Mouse (Mus musculus) hindbrain, embryonic 14.5 days (tissue): ENCODE measurements around the gene Slc26a10. TPM values are rescaled to one million over a fixed set of nuclear protein-coding genes. Genes with fewer than 3 reads are reported as not detected.

Experiments used
- ATAC-seq: fragments of 200-750 bp; cut with Nextera tagmentation; 2 replicates; pipeline ENCODE4 v1.8.0; 2017; ENCODE audit warnings: moderate number of reproducible peaks, mild to moderate bottlenecking, moderate TSS enrichment, moderate library complexity; ENCODE audit not compliant: low FRiP score
- DNase-seq: peaks from one replicate; pipeline ENCODE4 v3.0.0-alpha.2; 2015; ENCODE audit warnings: low spot score
- H3K27ac ChIP-seq: fragments of 300-500 bp; sonication (generic); 2 replicates; pipeline ENCODE4 v1.5.1; 2014; ENCODE audit warnings: mild to moderate bottlenecking, moderate library complexity
- H3K27me3 ChIP-seq: fragments of 300-500 bp; sonication (generic); 2 replicates; pipeline ENCODE4 v1.6.1; 2014; ENCODE audit warnings: mild to moderate bottlenecking, low read length, mixed read lengths; ENCODE audit not compliant: control insufficient read depth, insufficient read depth
- H3K36me3 ChIP-seq: fragments of 300-500 bp; sonication (generic); replicated peaks from 2 replicates; pipeline ENCODE4 v1.6.1; 2014; ENCODE audit not compliant: control insufficient read depth, insufficient read depth
- H3K4me1 ChIP-seq: fragments of 300-500 bp; sonication (generic); replicated peaks from 2 replicates; pipeline ENCODE4 v1.6.1; 2014; ENCODE audit warnings: antibody characterized with exemption, low read length, mixed read lengths; ENCODE audit not compliant: control insufficient read depth, insufficient read depth
- H3K4me2 ChIP-seq: fragments of 300-500 bp; sonication (generic); replicated peaks from 2 replicates; pipeline ENCODE4 v1.6.1; 2014; ENCODE audit warnings: mild to moderate bottlenecking, moderate library complexity
- H3K4me3 ChIP-seq: fragments of 300-500 bp; sonication (generic); replicated peaks from 2 replicates; pipeline ENCODE4 v1.5.1; 2014; ENCODE audit warnings: mild to moderate bottlenecking, low read length
- H3K9ac ChIP-seq: fragments of 300-500 bp; sonication (generic); 2 replicates; pipeline ENCODE4 v1.6.1; 2014
- H3K9me3 ChIP-seq: fragments of 300-500 bp; sonication (generic); 2 replicates; pipeline ENCODE4 v1.6.1; 2016; ENCODE audit warnings: low read length; ENCODE audit not compliant: control insufficient read depth
- WGBS: fragments of 180-500 bp; shearing (Covaris S2); extraction: QIAGEN DNeasy Blood & Tissue Kit; methylation state at CpG from one replicate; pipeline ENCODE4 v1.1.7; 2014; 5-methylcytosine and 5-hydroxymethylcytosine counted together
- polyA plus RNA-seq: library from polyadenylated mRNA; unstranded; fragments of >200 nt; fragmentation: Nextera tagmentation; extraction: Ambion mirVana; gene quantifications from 2 replicates; pipeline ENCODE4 v1.2.1, GENCODE M21; 2014

Gene Slc26a10
- polyA plus RNA-seq, 1 experiment from 2014 or later, result 0.94 TPM

- Histone ChIP-seq H3K9me3 (no peaks in the 10 kb centered on the region), H3K4me1 (peaks cover 23% of the 10 kb centered on the region), H3K27ac (no peak overlapping the region), H3K4me2 (peak overlapping the region; percentile 45), H3K9ac (0 out of 2 replicates have a peak overlapping the region, but pooled peaks have one; percentile 8), H3K36me3 (peaks cover 45% of the 10 kb centered on the region), H3K27me3 (peaks cover 55% of the 10 kb centered on the region), H3K4me3 (no peak overlapping the region; the same call in 1 of the 2 replicates)
- ATAC-seq, result no peak
- WGBS, result 5% methylated on average over 22 of the region's 22 CpGs
- DNase-seq, result peak; percentile 45
Observed at GRCm38 (mm10) chr10:127170002-127170401, 10.4 kb downstream of the Slc26a10 start.

GRCm38 (mm10) chr10:127167614-127168192, 12.7 kb downstream of the Slc26a10 start:
- peaks cover 52% of the 10 kb centered on the region for H3K27me3 ChIP-seq
- H3K27ac ChIP-seq, result no peak overlapping the region
- 0 out of 2 replicates have a peak overlapping the region, but pooled peaks have one; percentile 94 for H3K4me3 ChIP-seq
- H3K36me3 ChIP-seq, result peaks cover 40% of the 10 kb centered on the region
- 55% methylated on average over 10 of the region's 10 CpGs for WGBS
- peak overlapping the region; percentile 95 for H3K4me2 ChIP-seq
- H3K9ac ChIP-seq, result peak overlapping the region; percentile 25
- no peaks in the 10 kb centered on the region for H3K9me3 ChIP-seq
- DNase-seq (no peak), ATAC-seq (no peak)
- peaks cover 23% of the 10 kb centered on the region for H3K4me1 ChIP-seq

DNA sequence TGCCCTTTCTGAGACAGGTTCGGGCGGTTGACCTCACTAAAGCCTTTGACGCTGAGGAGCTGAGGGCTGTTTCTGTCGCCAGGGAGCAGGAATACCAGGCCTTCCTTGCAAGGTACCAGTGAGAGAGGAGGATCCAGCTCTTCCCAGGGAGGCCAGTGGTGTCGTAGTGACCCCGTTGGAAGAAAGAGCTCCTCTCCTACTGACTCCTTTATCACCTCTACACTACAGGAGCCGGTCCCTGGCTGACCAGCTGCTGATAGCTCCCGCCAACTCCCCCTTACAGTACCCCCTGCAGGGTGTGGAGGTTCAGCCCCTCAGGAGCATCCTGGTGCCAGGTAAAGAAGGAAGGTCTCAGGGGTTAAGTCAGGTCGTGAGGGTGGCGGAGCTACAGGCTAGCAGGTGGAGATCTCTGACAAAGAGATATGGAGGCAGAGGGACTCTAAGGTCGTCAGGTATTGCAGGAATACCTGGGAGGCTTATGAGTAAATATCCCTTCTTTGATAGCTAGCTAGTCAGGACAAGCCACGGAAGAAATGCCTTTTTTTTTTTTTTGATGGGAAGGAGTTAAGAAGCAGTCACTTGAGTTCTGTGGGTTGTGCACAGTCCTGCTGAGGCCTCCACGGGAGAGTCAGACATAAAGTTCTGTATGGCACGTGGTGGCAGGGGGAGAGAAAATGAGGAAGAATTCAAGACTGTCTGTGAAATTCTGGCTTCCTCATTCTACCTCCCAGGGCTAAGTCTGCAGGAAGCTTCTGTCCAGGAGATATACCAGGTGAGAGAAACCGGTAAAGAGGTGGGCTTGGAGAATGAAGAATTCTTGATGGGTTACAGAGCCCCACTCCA, 13.5 kb downstream of the Slc26a10 start:
- WGBS, result 22% methylated on average over 15 of the region's 15 CpGs
- H3K9me3 ChIP-seq, result no peaks in the 10 kb centered on the region
- H3K36me3 ChIP-seq, result peaks cover 38% of the 10 kb centered on the region
- peak overlapping the region; percentile 95 for H3K27ac ChIP-seq
- DNase-seq (no peak), ATAC-seq (no peak)
- H3K4me1 ChIP-seq, result peaks cover 23% of the 10 kb centered on the region
- H3K4me2 ChIP-seq, result peak overlapping the region; percentile 95
- peak overlapping the region; percentile 99 for H3K9ac ChIP-seq
- H3K4me3 ChIP-seq, result peak overlapping the region; percentile 94
- peaks cover 52% of the 10 kb centered on the region for H3K27me3 ChIP-seq

DNA sequence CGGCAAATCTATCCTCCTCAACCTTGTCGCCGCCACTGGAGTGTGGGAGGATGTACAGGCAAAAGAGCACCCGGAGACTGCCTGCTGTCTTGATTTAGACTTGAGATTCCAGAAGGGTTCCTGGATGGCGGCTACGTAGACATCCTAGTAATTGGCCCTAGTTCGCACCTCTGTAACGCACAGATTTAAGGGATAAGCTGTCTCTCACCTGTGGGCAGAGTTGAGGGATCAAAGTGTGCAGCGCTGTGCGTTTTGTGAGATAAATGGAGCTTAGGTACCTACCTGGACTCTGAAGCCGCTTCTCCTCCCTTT, 14.1 kb downstream of the Slc26a10 start:
- H3K36me3 ChIP-seq, result peaks cover 32% of the 10 kb centered on the region
- peaks cover 47% of the 10 kb centered on the region for H3K27me3 ChIP-seq
- peak overlapping the region; percentile 99 for H3K9ac ChIP-seq
- 4% methylated on average over 11 of the region's 11 CpGs for WGBS
- H3K4me1 ChIP-seq, result peaks cover 23% of the 10 kb centered on the region
- peak; percentile 61 for DNase-seq
- peak; percentile 63 for ATAC-seq
- no peaks in the 10 kb centered on the region for H3K9me3 ChIP-seq
- H3K4me3 ChIP-seq, result peak overlapping the region; percentile 94
- peak overlapping the region; percentile 95 for H3K27ac ChIP-seq
- H3K4me2 ChIP-seq, result peak overlapping the region; percentile 95

- no peak for DNase-seq
- Histone ChIP-seq H3K36me3 (peaks cover 26% of the 10 kb centered on the region), H3K4me1 (peaks cover 23% of the 10 kb centered on the region), H3K9ac (peak overlapping the region; percentile 99), H3K27ac (peak overlapping the region; percentile 95), H3K9me3 (no peaks in the 10 kb centered on the region), H3K4me2 (peak overlapping the region; percentile 95), H3K4me3 (peak overlapping the region; percentile 94), H3K27me3 (peaks cover 42% of the 10 kb centered on the region)
- under 1% methylated on average over 51 of the region's 56 CpGs for WGBS
- ATAC-seq, result peak; percentile 43
Observed at GRCm38 (mm10) chr10:127165654-127166403, 14.6 kb downstream of the Slc26a10 start.

DNA sequence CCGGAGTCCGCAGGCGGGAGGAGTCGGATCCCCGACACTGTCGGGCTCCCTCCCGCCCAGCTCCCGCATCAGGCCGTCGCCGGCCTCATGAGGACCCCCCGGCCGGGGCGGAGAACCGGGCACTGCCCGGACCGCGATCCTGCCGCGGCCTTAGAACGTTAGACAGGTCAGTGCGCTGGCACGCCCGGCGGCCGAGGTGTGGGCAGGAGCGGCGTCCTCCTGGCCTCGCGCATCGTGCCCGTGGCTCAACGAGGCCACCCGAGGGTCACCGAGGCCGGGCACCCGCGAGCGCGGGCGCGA, 15.1 kb downstream of the Slc26a10 start:
- Histone ChIP-seq H3K27ac (peak overlapping the region; percentile 95), H3K9ac (peak overlapping the region; percentile 99), H3K4me1 (peaks cover 19% of the 10 kb centered on the region), H3K4me2 (peak overlapping the region; percentile 95), H3K9me3 (no peaks in the 10 kb centered on the region), H3K4me3 (peak overlapping the region; percentile 94), H3K36me3 (peaks cover 24% of the 10 kb centered on the region), H3K27me3 (peaks cover 37% of the 10 kb centered on the region)
- WGBS, result 0% methylated on average over 38 of the region's 42 CpGs
- DNase-seq (no peak), ATAC-seq (peak; percentile 62)

DNA sequence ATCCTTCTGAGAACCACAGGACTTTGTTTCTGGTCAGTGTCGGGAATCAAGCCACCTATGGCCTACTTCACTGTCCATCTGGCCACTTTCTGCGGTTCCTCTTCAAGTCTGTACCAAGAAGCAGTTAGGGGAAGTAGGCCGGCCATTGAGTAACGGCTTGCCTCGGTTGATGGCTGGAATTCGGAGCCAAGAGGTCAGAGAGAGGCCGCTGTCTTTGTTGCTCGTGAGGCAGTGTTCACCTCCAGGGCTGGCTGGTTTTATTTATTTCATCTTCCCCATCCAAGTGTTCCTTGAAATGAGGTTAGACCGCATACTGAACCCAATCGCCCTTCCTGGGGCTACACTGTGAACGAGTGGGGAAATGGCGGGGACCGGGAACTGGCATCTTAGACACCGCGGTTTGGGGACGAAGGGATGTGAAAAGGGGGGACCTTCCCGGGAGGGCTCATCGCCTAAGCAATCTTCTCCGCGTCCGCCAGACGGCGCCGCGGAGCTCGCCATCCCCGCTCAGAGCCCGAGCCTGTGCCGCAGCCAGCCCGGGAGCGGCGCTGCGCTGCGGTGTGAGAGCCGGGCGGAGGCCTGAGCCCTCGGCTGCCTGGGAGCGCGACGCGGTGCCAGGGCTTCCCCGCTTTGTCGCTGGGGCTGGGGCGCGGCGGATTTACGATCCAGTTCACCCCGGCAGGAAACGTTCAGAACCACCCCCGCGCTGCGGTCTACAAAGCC, 15.7 kb downstream of the Slc26a10 start, which contains the start of gene B4galnt1:
TSS of gene B4galnt1 (plus strand) at position 595 of the 723 bp plus-strand sequence.
- Histone ChIP-seq H3K27ac (peak within 1 kb of the TSS; percentile 95), H3K4me3 (peak within 1 kb of the TSS; percentile 94), H3K9me3 (no peaks in the 10 kb centered on the region), H3K4me2 (peak within 1 kb of the TSS; percentile 95), H3K4me1 (peaks cover 13% of the 10 kb centered on the region), H3K9ac (peak within 1 kb of the TSS; percentile 99), H3K36me3 (peaks cover 19% of the 10 kb centered on the region), H3K27me3 (peaks cover 32% of the 10 kb centered on the region)
- DNase-seq, result peak; percentile 91
- WGBS, result 2% methylated on average over 49 of the region's 52 CpGs
- ATAC-seq, result peak; percentile 88

GRCm38 (mm10) chr10:127164190-127164589, 16.3 kb downstream of the Slc26a10 start:
- peak overlapping the region; percentile 95 for H3K27ac ChIP-seq

More at GRCm38 (mm10) chr10:127164190-127164589, 16.3 kb downstream of the Slc26a10 start:
- H3K27me3 ChIP-seq, result peaks cover 26% of the 10 kb centered on the region
- peak overlapping the region; percentile 95 for H3K4me2 ChIP-seq
- H3K9ac ChIP-seq, result no peak overlapping the region
- ATAC-seq (no peak), DNase-seq (no peak)
- H3K36me3 ChIP-seq, result peaks cover 14% of the 10 kb centered on the region
- peaks cover 11% of the 10 kb centered on the region for H3K4me1 ChIP-seq
- H3K4me3 ChIP-seq, result peak overlapping the region; percentile 94; the same call in 1 of the 2 replicates
- no peaks in the 10 kb centered on the region for H3K9me3 ChIP-seq
- 91% methylated on average over 4 of the region's 4 CpGs for WGBS
